Mouse (Mus musculus): Measurements from ENCODE around the gene Gm42669. TPM values are rescaled to one million over a fixed set of nuclear protein-coding genes. Genes with fewer than 3 reads are reported as not detected.

The Gm42669 gene
- total and polyA plus RNA-seq, 2 experiments from 2014 or later, result 0.66 to 0.72 TPM

- no peak for TF ChIP-seq CTCF (IDR thresholded peaks at IDR 0.05)
- H3K9me3 ChIP-seq (ENCODE audit: low read length), result no peaks in the 10 kb centered on the region
- peaks cover 8% of the 10 kb centered on the region; the same call in 1 of the 2 replicates for H3K36me3 ChIP-seq (ENCODE audit: insufficient read depth, low read length)
- H3K4me2 ChIP-seq (ENCODE audit: low read depth, low read length, poor library complexity, severe bottlenecking), result no peak overlapping the region
- no peak overlapping the region for H3K27ac ChIP-seq (ENCODE audit: low read depth, low read length)
- no peak overlapping the region for H3K9ac ChIP-seq (replicated peaks; ENCODE audit: low read length, poor library complexity, severe bottlenecking)
- H3K4me1 ChIP-seq (ENCODE audit: insufficient read depth, low read length), result no peaks in the 10 kb centered on the region
- H3K27me3 ChIP-seq (ENCODE audit: insufficient read depth, low read length), result no peaks in the 10 kb centered on the region
- DNase-seq (ENCODE audit: low spot score) (no peak), ATAC-seq (ENCODE audit: low FRiP score) (no peak)
- WGBS, result 83% methylated on average over 4 of the region's 4 CpGs
- no peak overlapping the region for H3K4me3 ChIP-seq (ENCODE audit: low read depth, low read length)
Measured at GRCm38 (mm10) chr5:107545927-107546326, 38.5 kb downstream of the Gm42669 start.

GRCm38 (mm10) chr5:107547955-107548354, 40.5 kb downstream of the Gm42669 start:
- no peak for TF ChIP-seq CTCF (IDR thresholded peaks at IDR 0.05)
- ATAC-seq (ENCODE audit: low FRiP score) (no peak), DNase-seq (ENCODE audit: low spot score) (no peak)
- no peaks in the 10 kb centered on the region for H3K9me3 ChIP-seq (ENCODE audit: low read length)
- H3K9ac ChIP-seq (replicated peaks; ENCODE audit: low read length, poor library complexity, severe bottlenecking), result no peak overlapping the region
- WGBS, result 88% methylated on average over 3 of the region's 3 CpGs
- peaks cover 19% of the 10 kb centered on the region for H3K36me3 ChIP-seq (ENCODE audit: insufficient read depth, low read length)
- no peak overlapping the region for H3K27ac ChIP-seq (ENCODE audit: low read depth, low read length)
- H3K27me3 ChIP-seq (ENCODE audit: insufficient read depth, low read length), result no peaks in the 10 kb centered on the region
- H3K4me2 ChIP-seq (ENCODE audit: low read depth, low read length, poor library complexity, severe bottlenecking), result no peak overlapping the region
- no peaks in the 10 kb centered on the region for H3K4me1 ChIP-seq (ENCODE audit: insufficient read depth, low read length)
- no peak overlapping the region for H3K4me3 ChIP-seq (ENCODE audit: low read depth, low read length)

GRCm38 (mm10) chr5:107548444-107548843, 41.0 kb downstream of the Gm42669 start:
- no peak for ATAC-seq (ENCODE audit: low FRiP score)
- DNase-seq (ENCODE audit: low spot score), result no peak
- Histone ChIP-seq H3K4me2 (ENCODE audit: low read depth, low read length, poor library complexity, severe bottlenecking) (no peak overlapping the region), H3K36me3 (ENCODE audit: insufficient read depth, low read length) (peaks cover 19% of the 10 kb centered on the region), H3K27me3 (ENCODE audit: insufficient read depth, low read length) (no peaks in the 10 kb centered on the region), H3K27ac (ENCODE audit: low read depth, low read length) (no peak overlapping the region), H3K4me3 (ENCODE audit: low read depth, low read length) (no peak overlapping the region), H3K4me1 (ENCODE audit: insufficient read depth, low read length) (no peaks in the 10 kb centered on the region), H3K9ac (replicated peaks; ENCODE audit: low read length, poor library complexity, severe bottlenecking) (no peak overlapping the region), H3K9me3 (ENCODE audit: low read length) (no peaks in the 10 kb centered on the region)
- 95% methylated on average over 3 of the region's 3 CpGs for WGBS
- TF ChIP-seq CTCF (IDR thresholded peaks at IDR 0.05), result no peak

GRCm38 (mm10) chr5:107554336-107554735, 46.9 kb downstream of the Gm42669 start:
- Histone ChIP-seq H3K9me3 (ENCODE audit: low read length) (no peaks in the 10 kb centered on the region), H3K36me3 (ENCODE audit: insufficient read depth, low read length) (peaks cover 25% of the 10 kb centered on the region), H3K4me1 (ENCODE audit: insufficient read depth, low read length) (no peaks in the 10 kb centered on the region), H3K27ac (ENCODE audit: low read depth, low read length) (no peak overlapping the region), H3K9ac (replicated peaks; ENCODE audit: low read length, poor library complexity, severe bottlenecking) (no peak overlapping the region), H3K4me2 (ENCODE audit: low read depth, low read length, poor library complexity, severe bottlenecking) (no peak overlapping the region), H3K27me3 (ENCODE audit: insufficient read depth, low read length) (no peaks in the 10 kb centered on the region), H3K4me3 (ENCODE audit: low read depth, low read length) (no peak overlapping the region)
- no peak for TF ChIP-seq CTCF (IDR thresholded peaks at IDR 0.05)
- DNase-seq (ENCODE audit: low spot score) (no peak), ATAC-seq (ENCODE audit: low FRiP score) (no peak)
- WGBS, result 88% methylated on average over 5 of the region's 5 CpGs

GRCm38 (mm10) chr5:107556969-107557368, 49.5 kb downstream of the Gm42669 start:
- no peak for TF ChIP-seq CTCF (IDR thresholded peaks at IDR 0.05)
- peaks cover 29% of the 10 kb centered on the region for H3K36me3 ChIP-seq (ENCODE audit: insufficient read depth, low read length)
- 89% methylated on average over 3 of the region's 3 CpGs for WGBS

GRCm38 (mm10) chr5:107569148-107569547, 61.7 kb downstream of the Gm42669 start:
- WGBS, result 83% methylated on average over 9 of the region's 9 CpGs
- no peaks in the 10 kb centered on the region for H3K27me3 ChIP-seq (ENCODE audit: insufficient read depth, low read length)
- H3K9ac ChIP-seq (replicated peaks; ENCODE audit: low read length, poor library complexity, severe bottlenecking), result no peak overlapping the region
- H3K36me3 ChIP-seq (ENCODE audit: insufficient read depth, low read length), result peaks cover 36% of the 10 kb centered on the region
- no peak overlapping the region for H3K4me2 ChIP-seq (ENCODE audit: low read depth, low read length, poor library complexity, severe bottlenecking)
- H3K27ac ChIP-seq (ENCODE audit: low read depth, low read length), result no peak overlapping the region
- no peak overlapping the region for H3K4me3 ChIP-seq (ENCODE audit: low read depth, low read length)
- H3K9me3 ChIP-seq (ENCODE audit: low read length), result no peaks in the 10 kb centered on the region
- ATAC-seq (ENCODE audit: low FRiP score) (peak; percentile 70), DNase-seq (ENCODE audit: low spot score) (peak; percentile 46)
- no peaks in the 10 kb centered on the region for H3K4me1 ChIP-seq (ENCODE audit: insufficient read depth, low read length)
- no peak for TF ChIP-seq CTCF (IDR thresholded peaks at IDR 0.05)

More at GRCm38 (mm10) chr5:107556969-107557368, 49.5 kb downstream of the Gm42669 start:
- Histone ChIP-seq H3K4me2 (ENCODE audit: low read depth, low read length, poor library complexity, severe bottlenecking) (no peak overlapping the region), H3K9ac (replicated peaks; ENCODE audit: low read length, poor library complexity, severe bottlenecking) (no peak overlapping the region), H3K27ac (ENCODE audit: low read depth, low read length) (no peak overlapping the region), H3K9me3 (ENCODE audit: low read length) (no peaks in the 10 kb centered on the region), H3K4me3 (ENCODE audit: low read depth, low read length) (no peak overlapping the region), H3K4me1 (ENCODE audit: insufficient read depth, low read length) (no peaks in the 10 kb centered on the region), H3K27me3 (ENCODE audit: insufficient read depth, low read length) (no peaks in the 10 kb centered on the region)
- DNase-seq (ENCODE audit: low spot score) (no peak), ATAC-seq (ENCODE audit: low FRiP score) (no peak)

All from midbrain, postnatal 0 days (tissue).